Mouse (Mus musculus) B cell, adult 62 days (primary cell): Measurements from ENCODE around the gene Rfx1. TPM values are rescaled to one million over a fixed set of nuclear protein-coding genes. Genes with fewer than 3 reads are reported as not detected.

ENCODE experiments used
- total RNA-seq: library from RNA; stranded (reverse); gene quantifications from 4 replicates; pipeline ENCODE4 v1.2.4, GENCODE M21; 2023

The Rfx1 gene
- 99.2 to 107 TPM (median 104 TPM) in 4 replicates for total RNA-seq

DNA sequence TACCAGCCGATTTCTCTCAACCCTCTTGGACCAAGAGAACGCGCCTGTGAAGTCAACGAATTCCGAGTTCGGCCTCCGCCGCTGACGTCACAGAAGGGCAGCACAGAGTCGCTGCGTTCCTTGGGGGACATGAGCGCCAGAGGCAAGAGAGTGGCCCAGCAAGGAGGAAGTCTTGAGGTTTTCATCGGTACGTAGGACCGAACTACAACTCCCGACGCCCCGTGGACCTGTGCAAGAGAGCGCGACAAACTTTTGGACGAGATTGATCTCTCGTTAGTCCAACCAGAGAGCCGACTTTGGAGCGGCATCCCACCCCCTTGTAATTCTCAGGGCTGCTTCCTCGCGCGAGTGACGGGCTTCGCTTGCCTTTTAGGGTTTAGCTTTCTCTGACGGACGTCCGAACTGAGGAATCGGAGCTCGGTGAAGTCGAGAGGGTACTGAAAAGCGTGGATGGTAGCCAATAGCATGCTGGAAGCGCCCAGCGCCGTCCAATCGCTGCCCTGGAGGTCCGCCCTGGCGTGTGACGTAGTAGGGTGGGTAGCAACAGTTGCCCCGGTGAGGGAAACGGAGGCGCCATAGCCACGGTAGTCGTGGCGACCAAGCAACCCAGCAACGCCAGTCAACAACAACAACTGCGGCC, at the start of gene Rfx1:
Gene Rfx1, plus strand, starts transcription at position 544 of the 640 bp plus-strand sequence.

DNA sequence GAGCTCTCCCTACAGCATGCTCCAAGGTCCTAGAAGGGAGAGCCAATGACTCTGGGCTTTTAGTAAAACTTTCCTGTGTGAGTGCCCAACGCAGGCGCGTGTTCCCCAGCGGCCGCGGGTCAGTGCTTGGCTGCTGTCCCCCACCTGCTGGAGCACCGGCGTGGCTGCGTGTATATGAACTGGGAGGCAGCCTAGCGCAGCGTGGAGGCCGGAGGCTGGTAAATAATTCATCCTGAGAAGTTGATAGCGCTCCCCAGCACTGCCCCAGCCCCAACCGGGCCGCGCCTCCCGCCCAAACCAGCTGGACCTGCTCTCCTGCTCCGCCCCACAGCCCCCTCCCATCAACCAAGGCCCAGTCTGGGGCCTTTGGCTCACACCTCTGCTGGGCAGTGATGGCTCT, 45.5 kb upstream of the Rfx1 start, which contains the start of gene Palm3:
Gene Palm3, plus strand, starts transcription at position 376 of the 400 bp plus-strand sequence.

DNA sequence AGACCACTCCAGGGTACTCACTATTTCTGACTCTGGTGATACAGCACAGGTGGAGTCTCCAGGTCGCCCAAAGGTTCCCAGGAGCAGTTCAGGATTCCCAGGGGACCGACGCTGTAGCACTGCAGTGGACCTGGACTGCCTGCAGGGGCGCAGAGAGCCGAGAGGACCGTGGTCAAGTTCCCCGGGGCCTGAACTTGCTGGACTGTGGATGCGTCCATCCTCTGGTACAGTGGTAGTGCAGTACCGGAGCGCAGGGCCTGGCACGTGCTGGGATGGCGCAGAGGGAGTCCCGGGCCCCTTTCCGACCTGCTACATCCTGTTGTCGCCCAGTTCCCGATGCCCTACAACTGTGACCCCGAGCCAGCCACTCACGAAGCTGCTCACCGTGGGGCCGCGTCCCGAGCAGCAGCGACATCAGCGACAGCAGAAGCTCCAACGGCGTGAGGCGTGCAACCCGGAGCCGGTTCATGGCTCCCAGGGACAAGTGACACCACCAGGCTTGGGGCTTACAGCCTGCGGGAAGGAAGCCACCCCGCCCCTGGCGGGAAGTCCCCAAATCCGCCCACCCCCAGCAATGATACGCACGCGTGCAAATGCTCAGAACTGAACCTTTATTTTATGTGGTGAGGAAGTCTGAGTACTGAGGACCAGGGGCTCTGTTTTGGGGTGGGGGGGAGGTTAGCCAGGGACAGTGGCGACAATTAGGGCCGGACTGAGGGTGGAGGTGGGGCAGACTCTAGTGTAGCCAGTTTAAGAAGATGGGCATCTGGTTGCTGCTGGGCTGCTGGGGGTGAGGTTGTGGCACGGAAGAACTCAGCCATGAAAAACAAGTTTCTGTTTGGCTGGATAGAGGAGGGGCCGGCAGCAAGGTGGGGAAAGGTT, 24.3 kb upstream of the Rfx1 start, which contains the start of gene Il27ra:
Gene Il27ra, minus strand, starts transcription at position 524 of the 882 bp plus-strand sequence.

DNA sequence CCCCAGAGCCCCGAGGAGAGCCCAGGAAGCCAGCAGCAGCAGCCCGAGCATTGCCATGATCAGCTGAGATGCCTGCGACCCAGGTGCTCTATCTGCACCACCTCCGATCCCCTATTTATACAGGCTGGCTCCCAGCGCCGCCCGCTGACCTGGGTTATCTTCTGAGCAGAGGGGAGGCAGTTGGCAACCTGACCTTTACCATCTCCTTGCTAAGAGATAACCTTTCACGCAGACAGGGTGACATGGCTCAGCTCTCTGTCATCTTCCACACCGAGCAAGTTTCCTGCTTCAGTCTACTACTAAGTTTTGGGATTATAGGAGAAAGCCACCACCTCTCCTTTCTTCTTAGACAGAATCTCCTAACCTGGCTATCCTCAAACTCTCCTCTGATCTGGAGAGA, 21.7 kb upstream of the Rfx1 start, which contains the start of gene Rln3:
Gene Rln3, minus strand, starts transcription at position 101 of the 400 bp plus-strand sequence.

DNA sequence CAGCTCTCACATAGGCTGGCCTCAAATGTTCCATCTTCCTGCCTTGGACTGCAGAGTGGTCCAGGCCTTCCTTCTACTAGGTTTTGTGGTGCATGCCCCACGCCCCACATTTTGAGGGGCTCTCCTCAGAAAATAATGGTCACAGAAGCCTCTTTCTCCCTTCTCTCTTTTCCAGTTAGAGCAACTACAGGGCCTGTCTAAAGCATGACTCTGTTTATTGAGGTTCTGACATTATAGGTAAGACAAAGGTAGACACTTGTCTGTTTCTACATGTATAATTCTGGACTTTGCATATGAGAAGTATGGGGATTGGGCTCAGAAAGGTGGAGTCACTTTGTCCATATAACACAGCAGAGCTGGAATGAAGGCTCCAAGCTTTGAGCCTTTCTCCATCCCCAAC, 1.6 kb upstream of the Rfx1 start, which contains the start of gene Gm10643:
Gene Gm10643, minus strand, starts transcription at position 101 of the 400 bp plus-strand sequence.

DNA sequence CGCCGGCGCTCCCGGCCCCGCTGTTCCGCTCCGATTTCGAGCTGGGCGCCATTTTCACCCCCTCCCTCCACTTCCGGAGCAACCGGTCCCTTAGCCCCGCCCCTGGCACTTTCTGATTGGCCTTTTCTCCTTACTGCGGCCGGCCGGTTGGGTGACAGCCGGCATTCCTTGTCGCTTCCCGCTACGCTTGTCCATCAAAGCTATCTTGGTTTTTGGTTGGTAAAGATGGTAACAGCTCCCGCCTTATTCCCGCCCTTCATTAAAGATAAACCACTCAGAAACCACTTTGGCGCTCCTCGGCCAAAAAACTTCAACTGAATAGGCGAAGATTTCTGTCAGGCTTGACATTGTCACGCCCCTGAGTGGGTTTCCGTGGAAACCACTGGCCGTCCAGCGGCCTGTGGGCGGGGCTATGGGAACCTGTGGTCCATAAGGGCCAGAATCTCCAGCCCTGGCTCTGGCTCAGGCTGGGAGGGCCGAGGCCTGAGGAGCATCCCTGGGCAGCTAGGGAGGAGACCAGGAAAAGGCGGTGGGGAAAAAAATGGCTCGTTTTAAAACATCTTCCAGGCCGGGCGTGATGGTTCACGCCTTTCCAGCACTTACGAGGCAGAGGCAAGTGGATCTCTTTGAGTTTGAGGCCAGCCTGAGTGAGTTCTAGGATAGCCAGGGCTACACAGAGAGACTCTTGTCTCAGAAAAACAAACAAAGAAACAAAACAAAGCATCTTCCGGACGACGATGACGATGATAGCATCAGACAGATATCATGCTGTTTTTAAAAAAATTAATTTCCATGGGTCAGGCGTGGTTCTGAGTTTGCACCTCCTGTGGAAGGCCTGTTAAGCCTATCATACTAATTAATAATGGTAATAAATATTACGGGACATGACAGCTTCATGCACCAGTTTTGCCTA, 38.3 kb downstream of the Rfx1 start, which contains the start of gene Dcaf15:
Gene Dcaf15, minus strand, starts transcription at position 72 of the 913 bp plus-strand sequence.

DNA sequence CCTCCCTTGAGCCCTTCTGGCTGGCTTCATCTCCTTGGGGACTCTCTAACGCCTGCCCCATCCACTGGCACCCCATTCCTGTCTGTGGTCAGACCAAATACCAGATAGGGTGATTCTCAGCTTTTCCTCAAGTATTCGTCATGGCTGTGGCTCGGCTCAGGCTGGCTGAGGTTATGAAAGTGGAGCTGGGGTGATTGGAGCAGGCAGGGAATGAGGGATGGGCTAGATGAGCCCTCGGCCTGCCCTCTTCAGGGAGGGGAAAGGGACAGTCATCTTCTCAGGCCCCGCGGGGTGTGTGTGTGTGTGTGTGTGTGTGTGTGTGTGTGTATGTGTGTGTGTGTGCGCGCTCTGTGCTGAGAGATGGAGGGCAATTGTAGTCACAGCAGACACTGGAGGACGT, 59.0 kb downstream of the Rfx1 start, which contains the start of gene Podnl1:
Gene Podnl1, plus strand, starts transcription at position 334 of the 400 bp plus-strand sequence.

Other genes starting within 250 kb of the Rfx1 start
- 6.7 to 10.1 TPM (median 8.4 TPM) in 4 replicates for gene Adgrl1, start 166.7 kb upstream of the Rfx1 start, total RNA-seq
- 1.3 to 1.7 TPM (median 1.6 TPM) in 4 replicates for gene Gm10644, start 111.6 kb upstream of the Rfx1 start, total RNA-seq
- gene Asf1b, start 111.3 kb upstream of the Rfx1 start, total RNA-seq = 8.2 to 11.7 TPM (median 9.8 TPM) in 4 replicates
- 39.9 to 46.7 TPM (median 43.9 TPM) in 4 replicates for gene Prkaca, start 93.8 kb upstream of the Rfx1 start, total RNA-seq
- 43.8 to 51.9 TPM (median 45.4 TPM) in 4 replicates for gene Samd1, start 69.2 kb upstream of the Rfx1 start, total RNA-seq
- 1.4 to 1.5 TPM in 2 of 4 replicates, not detected in the others for gene 1700067K01Rik, start 65.3 kb upstream of the Rfx1 start, total RNA-seq
- gene 2210011C24Rik, start 54.7 kb upstream of the Rfx1 start, total RNA-seq = not detected in 4 replicates
- not detected in 4 replicates for gene Palm3, start 45.4 kb upstream of the Rfx1 start, total RNA-seq
- 78.5 to 94.8 TPM (median 84.7 TPM) in 4 replicates for gene Il27ra, start 24.2 kb upstream of the Rfx1 start, total RNA-seq
- gene Rln3, start 21.8 kb upstream of the Rfx1 start, total RNA-seq = not detected in 4 replicates
- gene Gm10643, start 1.7 kb upstream of the Rfx1 start, total RNA-seq = 5.6 to 8.3 TPM (median 7.3 TPM) in 4 replicates
- gene Dcaf15, start 37.9 kb downstream of the Rfx1 start, total RNA-seq = 48.7 to 58.3 TPM (median 52.6 TPM) in 4 replicates
- 0.20 to 0.24 TPM in 2 of 4 replicates, not detected in the others for gene Podnl1, start 59.2 kb downstream of the Rfx1 start, total RNA-seq
- gene Cc2d1a, start 81.1 kb downstream of the Rfx1 start, total RNA-seq = 26.2 to 35.4 TPM (median 28.7 TPM) in 4 replicates
- gene 4930432K21Rik, start 81.2 kb downstream of the Rfx1 start, total RNA-seq = 1.2 to 1.4 TPM (median 1.3 TPM) in 4 replicates
- not detected in 4 replicates for gene Nanos3, start 118.4 kb downstream of the Rfx1 start, total RNA-seq
- 28.2 to 33.1 TPM (median 30.3 TPM) in 4 replicates for gene Zswim4, start 170.2 kb downstream of the Rfx1 start, total RNA-seq
- gene D8Ertd738e, start 182.9 kb downstream of the Rfx1 start, total RNA-seq = 193 to 242 TPM (median 216 TPM) in 4 replicates
- gene Mri1, start 190.5 kb downstream of the Rfx1 start, total RNA-seq = 29.8 to 39.4 TPM (median 33.4 TPM) in 4 replicates
- gene Ccdc130, start 203.5 kb downstream of the Rfx1 start, total RNA-seq = 18.4 to 24.7 TPM (median 21.0 TPM) in 4 replicates